Mouse (Mus musculus) MEL (cell line): ENCODE data around the gene Cdkal1. TPM values are rescaled to one million over a fixed set of nuclear protein-coding genes. Genes with fewer than 3 reads are reported as not detected.

Experiments used
- DNase-seq: peaks from one replicate; pipeline ENCODE4 v3.0.0; 2011; ENCODE audit warnings: low read depth, low spot score
- H3K27ac ChIP-seq: 2 replicates; pipeline ENCODE4 v1.5.1; 2012; ENCODE audit warnings: low read depth, mild to moderate bottlenecking, control low read depth, low read length, moderate library complexity; ENCODE audit not compliant: control insufficient read depth
- H3K27me3 ChIP-seq, 2 experiments: fragments of 150-350 bp in 1 of 2; sonication (generic) in 1 of 2; 2 replicates each; pipeline ENCODE4 v1.6.1; 2012; ENCODE audit warnings: low read length in 2 of 2, mild to moderate bottlenecking in 2 of 2, improper control_type of control experiment in 1 of 2, moderate library complexity in 1 of 2; ENCODE audit not compliant: insufficient read depth in 2 of 2, control insufficient read depth in 1 of 2
- H3K36me3 ChIP-seq, 2 experiments: 2 replicates each; pipeline ENCODE4 v1.6.1; 2012 to 2014; ENCODE audit warnings: low read length in 2 of 2, improper control_type of control experiment in 1 of 2, inconsistent platforms in 1 of 2, mild to moderate bottlenecking in 1 of 2; ENCODE audit not compliant: insufficient read depth in 2 of 2, control insufficient read depth in 1 of 2
- H3K4me1 ChIP-seq, 2 experiments: fragments of 150-350 bp in 1 of 2; sonication (generic) in 1 of 2; 2 replicates each; pipeline ENCODE4 v1.6.1; 2012; ENCODE audit warnings: low read length in 2 of 2, improper control_type of control experiment in 1 of 2, mild to moderate bottlenecking in 1 of 2; ENCODE audit not compliant: insufficient read depth in 2 of 2, control insufficient read depth in 1 of 2
- H3K4me3 ChIP-seq, 2 experiments: fragments of 150-350 bp in 1 of 2; sonication (generic) in 1 of 2; 2 replicates each; pipeline ENCODE4 v1.5.1; 2012; ENCODE audit warnings: low read depth in 2 of 2, low read length in 2 of 2, mild to moderate bottlenecking in 2 of 2, moderate library complexity in 2 of 2, control low read depth in 1 of 2, improper control_type of control experiment in 1 of 2; ENCODE audit not compliant: control insufficient read depth in 1 of 2, insufficient read depth in 1 of 2
- H3K79me2 ChIP-seq: 2 replicates; pipeline ENCODE4 v1.6.1; 2012; ENCODE audit warnings: mild to moderate bottlenecking, low read length, moderate library complexity; ENCODE audit not compliant: control insufficient read depth, poor library complexity, insufficient read depth
- H3K9ac ChIP-seq: 2 replicates; pipeline ENCODE4 v1.6.1; 2012; ENCODE audit warnings: low read depth, mild to moderate bottlenecking, control low read depth, low read length, moderate library complexity; ENCODE audit not compliant: control insufficient read depth, poor library complexity, severe bottlenecking
- H3K9me3 ChIP-seq: fragments of 150-350 bp; sonication (generic); replicated peaks from 2 replicates; pipeline ENCODE4 v1.6.1; 2012; ENCODE audit warnings: mild to moderate bottlenecking, low read length, improper control_type of control experiment, moderate library complexity; ENCODE audit not compliant: insufficient read depth
- CHD1 ChIP-seq: IDR thresholded peaks from 2 replicates; pipeline ENCODE4 v1.6.1; 2012; ENCODE audit warnings: low read depth, mild to moderate bottlenecking, inconsistent platforms, low read length, improper control_type of control experiment
- CTCF ChIP-seq, 3 experiments: IDR thresholded peaks in 2 of 3; conservative IDR thresholded peaks in 1 of 3; 2 replicates each; pipeline ENCODE4 v1.5.1; 2011 to 2012; ENCODE audit warnings: low read length in 3 of 3, low read depth in 2 of 3, mild to moderate bottlenecking in 2 of 3, improper control_type of control experiment in 1 of 3, inconsistent platforms in 1 of 3, mixed read lengths in 1 of 3, moderate library complexity in 1 of 3; ENCODE audit not compliant: control insufficient read depth in 1 of 3, insufficient read depth in 1 of 3, poor library complexity in 1 of 3, severe bottlenecking in 1 of 3
- ELF1 ChIP-seq: IDR thresholded peaks from 2 replicates; pipeline ENCODE4 v1.6.1; 2014; ENCODE audit warnings: low read depth, mild to moderate bottlenecking, inconsistent platforms, low read length, improper control_type of control experiment, moderate library complexity
- HCFC1 ChIP-seq: IDR thresholded peaks from 2 replicates; pipeline ENCODE4 v1.6.1; 2012; ENCODE audit warnings: low read depth, mild to moderate bottlenecking, inconsistent platforms, low read length, improper control_type of control experiment, moderate library complexity
- MAX ChIP-seq: IDR thresholded peaks from 2 replicates; pipeline ENCODE4 v1.6.1; 2011; ENCODE audit warnings: low read length, improper control_type of control experiment
- MEF2A ChIP-seq: IDR thresholded peaks from 2 replicates; pipeline ENCODE4 v1.6.1; 2014; ENCODE audit warnings: low read depth, mild to moderate bottlenecking, inconsistent platforms, low read length, improper control_type of control experiment; ENCODE audit not compliant: poor library complexity, insufficient replicate concordance, severe bottlenecking; ENCODE audit errors: extremely low read depth
- MXI1 ChIP-seq: IDR thresholded peaks from 2 replicates; pipeline ENCODE4 v1.6.1; 2011; ENCODE audit warnings: mild to moderate bottlenecking, low read depth, low read length, improper control_type of control experiment
- MYC ChIP-seq: IDR thresholded peaks from 2 replicates; pipeline ENCODE4 v1.6.1; 2011; ENCODE audit warnings: low read depth, mild to moderate bottlenecking, low read length, improper control_type of control experiment, moderate library complexity
- NELFE ChIP-seq: IDR thresholded peaks from 2 replicates; pipeline ENCODE4 v1.6.1; 2011; ENCODE audit warnings: low read depth, low read length, improper control_type of control experiment
- POLR2A ChIP-seq, 2 experiments: IDR thresholded peaks; 2 replicates each; pipeline ENCODE4 v1.6.1; 2011 to 2012; ENCODE audit warnings: low read length in 2 of 2, mild to moderate bottlenecking in 2 of 2, control low read depth in 1 of 2, improper control_type of control experiment in 1 of 2, low read depth in 1 of 2, moderate library complexity in 1 of 2; ENCODE audit not compliant: control insufficient read depth in 1 of 2, insufficient read depth in 1 of 2, poor library complexity in 1 of 2
- POLR2AphosphoS2 ChIP-seq: IDR thresholded peaks from 2 replicates; pipeline ENCODE4 v1.6.1; 2011; ENCODE audit warnings: low read length, improper control_type of control experiment
- SMC3 ChIP-seq: IDR thresholded peaks from 2 replicates; pipeline ENCODE4 v1.6.1; 2011; ENCODE audit warnings: low read depth, low read length, improper control_type of control experiment
- ZC3H11A ChIP-seq: IDR thresholded peaks from 2 replicates; pipeline ENCODE4 v1.6.1; 2012; ENCODE audit warnings: low read depth, mild to moderate bottlenecking, inconsistent platforms, low read length, improper control_type of control experiment
- ZMIZ1 ChIP-seq: IDR thresholded peaks from 2 replicates; pipeline ENCODE4 v1.6.1; 2012; ENCODE audit warnings: low read depth, mild to moderate bottlenecking, inconsistent platforms, low read length, improper control_type of control experiment, moderate library complexity
- ZNF384 ChIP-seq: IDR thresholded peaks from 2 replicates; pipeline ENCODE4 v1.6.1; 2012; ENCODE audit warnings: low read depth, mild to moderate bottlenecking, inconsistent platforms, low read length, improper control_type of control experiment
- polyA plus RNA-seq, 2 experiments: library from polyadenylated mRNA; stranded (reverse) in 1 of 2; unstranded in 1 of 2; fragments of >175 nt in 1 of 2; fragments of >200 nt in 1 of 2; gene quantifications; 2 replicates each; pipeline versions ENCODE4 v1.2.1 to v1.2.4; 2012; ENCODE audit warnings: low replicate concordance in 2 of 2, low read depth in 1 of 2; ENCODE audit not compliant: insufficient read length in 2 of 2, insufficient read depth in 1 of 2, missing spikeins in 1 of 2
- total RNA-seq: library from RNA; depleted of rRNA; stranded (reverse); fragments of 300-350 nt; gene quantifications from 2 replicates; pipeline ENCODE4 v1.2.3, GENCODE M21; 2012

The Cdkal1 gene
- total and polyA plus RNA-seq, 3 experiments, result 10.6 to 11.0 TPM; not detected in 1

- no peak for TF ChIP-seq ZMIZ1
Observed at GRCm38 (mm10) chr13:29184545-29184944, 670.9 kb downstream of the Cdkal1 start (continued).

- no peak for DNase-seq
- no peak overlapping the region for H3K9ac ChIP-seq
- H3K4me1 ChIP-seq, result no peaks in the 10 kb centered on the region
- H3K27me3 ChIP-seq, result no peaks in the 10 kb centered on the region
- no peaks in the 10 kb centered on the region for H3K79me2 ChIP-seq
- H3K9me3 ChIP-seq, result no peaks in the 10 kb centered on the region
- no peak overlapping the region for H3K27ac ChIP-seq
- no peaks in the 10 kb centered on the region for H3K36me3 ChIP-seq
- no peak overlapping the region for H3K4me3 ChIP-seq
- TF ChIP-seq MYC (no peak), HCFC1 (no peak), CHD1 (no peak), ZNF384 (no peak), ELF1 (no peak), NELFE (no peak), CTCF (IDR thresholded peaks at IDR 0.05 in 2 of 3, conservative IDR thresholded peaks at IDR 0.05 in 1 of 3; ENCODE audit: control insufficient read depth in 1 of 3, insufficient read depth in 1 of 3, low read depth in 2 of 3, low read length in 3 of 3, poor library complexity in 1 of 3, severe bottlenecking in 1 of 3) (no peak), POLR2A (IDR thresholded peaks at IDR 0.05; ENCODE audit: control insufficient read depth in 1 of 2, insufficient read depth in 1 of 2, low read depth in 1 of 2, low read length in 2 of 2, poor library complexity in 1 of 2) (no peak), MAX (no peak), SMC3 (no peak), MXI1 (no peak)
Observed at GRCm38 (mm10) chr13:29179861-29180260, 675.6 kb downstream of the Cdkal1 start.

GRCm38 (mm10) chr13:29179260-29179659 lies 676.2 kb downstream of the Cdkal1 start:
- no peak overlapping the region for H3K27ac ChIP-seq
- no peaks in the 10 kb centered on the region for H3K27me3 ChIP-seq
- no peaks in the 10 kb centered on the region for H3K36me3 ChIP-seq
- H3K4me1 ChIP-seq, result no peaks in the 10 kb centered on the region
- H3K79me2 ChIP-seq, result no peaks in the 10 kb centered on the region
- no peak for DNase-seq
- TF ChIP-seq MEF2A, result no peak
- TF ChIP-seq NELFE, result no peak
- no peak for TF ChIP-seq POLR2AphosphoS2
- TF ChIP-seq ZC3H11A, result no peak
- TF ChIP-seq, all 39 proteins: peak for 0
- Histone ChIP-seq H3K4me3 (no peak overlapping the region), H3K9me3 (no peaks in the 10 kb centered on the region), H3K9ac (no peak overlapping the region)
